Mouse (Mus musculus): ENCODE measurements around the gene Tmem190. TPM values are rescaled to one million over a fixed set of nuclear protein-coding genes. Genes with fewer than 3 reads are reported as not detected.
A peak's percentile ranks its signal among the peaks of the same experiment; 100 is the strongest.
"Not testable (repeated sequence)": the region's sequence is repeated elsewhere in the genome, so short reads cannot be mapped to it uniquely, and the experiment has no call there.

Gene Tmem190
- polyA plus RNA-seq, 2 experiments from 2014 or later = not detected

- ATAC-seq = peak; percentile 32
These were observed 5.6 kb upstream of the Tmem190 start for GRCm38 (mm10) chr7:4776861-4777830.

DNA sequence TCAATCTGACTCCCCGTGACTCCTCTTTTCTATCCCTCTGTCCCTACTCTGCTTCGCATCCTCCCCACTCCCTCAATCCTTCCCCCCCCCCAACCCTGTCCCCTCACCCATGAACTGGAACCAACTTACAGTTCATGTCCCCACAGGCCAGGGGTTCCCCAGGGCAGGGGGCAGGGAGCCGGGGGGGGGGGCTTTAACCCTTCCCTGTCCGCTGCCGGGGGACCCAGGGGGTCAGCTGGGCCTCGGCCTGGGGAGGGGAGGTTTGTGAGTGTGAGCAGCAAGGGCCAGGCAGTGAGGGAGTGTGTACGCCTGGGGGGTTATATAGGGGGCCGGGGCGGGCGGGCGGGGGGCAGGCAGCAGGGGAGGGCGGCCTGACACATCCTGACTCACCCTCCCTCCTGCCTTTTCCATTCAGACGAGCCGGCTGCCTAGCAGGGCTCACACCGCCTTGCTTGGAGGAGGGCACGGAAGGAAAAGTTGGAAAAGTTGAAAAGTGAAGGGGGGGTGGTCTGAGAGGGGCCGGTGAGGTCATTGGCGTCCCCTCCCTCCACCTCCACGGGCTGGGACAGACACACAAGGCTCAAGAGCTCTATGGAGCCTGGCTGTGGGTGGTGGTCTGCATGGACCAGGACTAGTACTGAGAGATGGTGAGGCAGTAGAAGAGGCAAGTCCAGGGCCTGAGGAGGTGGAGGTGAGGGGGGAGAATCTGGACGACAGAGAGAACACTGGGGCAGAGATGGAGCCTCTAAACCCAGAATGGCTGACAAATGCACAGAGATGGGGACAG is 4.7 kb upstream of the Tmem190 start:
- no peak for ATAC-seq

GRCm38 (mm10) chr7:4779921-4780320 is 2.8 kb upstream of the Tmem190 start:
- no peak for ATAC-seq

DNA sequence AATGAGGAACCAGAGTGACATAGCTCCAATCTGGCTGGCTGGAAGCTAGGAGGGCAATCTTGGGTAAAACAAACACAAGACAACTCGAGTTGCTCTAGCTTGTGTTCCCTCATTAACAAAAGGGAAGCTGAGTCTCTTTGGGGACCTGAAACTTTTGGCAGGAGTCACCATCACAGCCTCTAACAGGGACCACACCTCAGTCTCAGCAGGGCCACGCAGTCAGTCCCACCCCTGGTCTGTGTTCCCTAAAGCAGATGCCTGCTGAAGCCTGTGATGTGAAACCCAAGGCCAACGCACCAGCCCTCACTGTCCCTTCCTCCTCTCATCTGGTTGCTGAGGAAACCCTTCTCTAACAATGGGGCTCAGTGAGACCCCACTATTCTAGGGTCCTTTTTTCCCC is 607 bp upstream of the Tmem190 start:
- ATAC-seq = no peak

DNA sequence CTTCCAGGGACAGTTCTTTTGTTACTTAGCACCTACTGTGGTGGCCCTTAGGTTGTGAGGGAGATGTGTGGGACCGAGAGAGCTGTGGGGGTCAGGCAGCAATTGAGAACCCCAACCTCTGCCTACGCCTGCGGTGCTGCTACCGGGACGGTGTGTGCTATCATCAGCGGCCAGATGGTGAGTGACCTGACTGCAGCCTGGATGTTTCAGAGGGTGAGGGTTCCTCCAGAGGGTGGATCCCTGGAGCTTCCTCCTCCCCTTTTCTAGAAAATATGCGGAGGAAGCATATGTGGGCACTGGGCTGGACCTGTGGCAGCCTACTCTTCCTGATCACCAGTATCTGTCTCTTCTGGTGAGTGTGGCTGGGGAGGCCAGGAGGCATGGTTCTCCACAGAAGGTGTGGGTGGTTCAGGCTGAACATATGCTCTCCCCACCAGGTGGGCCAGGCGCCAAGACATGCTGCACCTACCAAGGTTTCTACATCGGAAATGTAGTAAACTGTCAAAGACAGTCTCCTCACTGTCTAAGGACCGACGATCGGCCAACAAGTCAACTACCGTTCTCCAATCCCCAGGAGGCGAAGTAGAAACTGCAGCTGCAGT is 1.0 kb downstream of the Tmem190 start:
- no peak for ATAC-seq

GRCm38 (mm10) chr7:4788499-4789435 is 6.0 kb downstream of the Tmem190 start:
- no peak for ATAC-seq

- no peak for ATAC-seq
These were observed 6.7 kb downstream of the Tmem190 start, which contains the start of gene Tmem238 for GRCm38 (mm10) chr7:4789436-4789935. Gene Tmem238, minus strand, starts transcription at chr7:4789656.

DNA sequence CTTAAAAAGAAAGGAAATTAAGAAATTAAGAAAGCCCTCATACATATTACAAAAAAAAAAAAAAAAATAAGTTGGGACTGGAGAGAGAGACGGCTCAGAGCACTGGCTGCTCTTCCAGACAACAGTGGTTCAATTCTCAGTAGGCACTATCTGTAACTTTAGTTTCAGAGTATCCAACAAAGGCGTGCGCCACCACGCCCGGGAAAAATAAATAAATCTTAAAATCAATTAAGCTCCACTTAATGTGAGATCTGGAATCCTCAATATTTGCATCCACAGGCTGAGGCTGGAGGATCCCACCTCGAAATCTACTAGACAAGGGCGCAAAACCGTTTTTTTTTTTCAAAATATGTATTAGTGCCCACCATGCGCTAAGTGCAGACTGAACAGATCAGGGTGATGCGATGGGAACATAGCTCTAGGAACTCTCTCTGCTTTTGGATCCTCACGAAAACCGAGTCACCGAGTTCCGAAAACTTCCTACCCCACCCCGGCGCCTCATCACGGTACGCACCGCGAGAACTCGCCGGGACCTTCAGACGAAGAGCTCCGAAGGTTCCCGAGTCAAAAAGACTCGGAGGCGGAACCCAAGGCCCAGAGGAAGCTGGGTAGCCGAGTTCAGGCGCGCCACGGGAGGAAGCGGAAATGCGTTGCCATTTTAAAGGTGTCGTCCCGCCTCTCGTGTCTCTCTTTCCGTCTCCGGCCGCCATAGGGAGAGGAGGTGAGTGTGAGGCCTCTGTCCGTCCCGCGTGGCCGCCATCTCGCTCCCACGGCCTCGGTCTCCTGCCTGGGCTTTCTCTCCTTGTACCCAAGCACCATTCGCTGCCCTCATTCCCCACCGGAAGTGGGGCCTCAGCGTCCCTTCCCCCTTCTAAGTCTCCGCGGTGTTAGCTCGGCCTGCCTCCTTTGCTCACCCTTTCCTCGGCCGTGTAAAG is 9.8 kb downstream of the Tmem190 start, which contains the start of gene Rpl28:
Gene Rpl28, plus strand, starts transcription at position 597 of the 935 bp plus-strand sequence.
- ATAC-seq = peak; percentile 92

- ATAC-seq = not testable (repeated sequence)
These were observed 10.5 kb downstream of the Tmem190 start for GRCm38 (mm10) chr7:4793248-4793647.

DNA sequence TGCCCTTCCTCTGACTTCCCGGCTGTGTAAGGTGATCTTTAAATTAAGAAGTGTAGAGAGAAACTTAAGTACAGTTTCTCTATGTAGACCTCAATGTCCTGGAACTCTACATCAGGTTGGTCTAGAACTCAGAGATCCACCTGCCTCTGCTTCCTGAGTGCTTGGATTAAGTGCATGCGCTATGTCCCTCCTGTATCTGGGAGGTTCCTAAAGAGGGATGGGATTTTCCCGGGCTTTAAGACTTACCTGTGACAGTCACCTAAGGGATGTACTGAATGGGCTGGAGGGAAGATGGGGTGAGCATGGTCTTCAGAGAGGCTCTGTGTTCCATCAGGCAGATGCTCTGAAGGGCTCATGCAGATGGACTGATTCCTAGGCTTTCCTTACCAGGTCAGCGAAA is 10.9 kb downstream of the Tmem190 start:
- ATAC-seq = no peak

GRCm38 (mm10) chr7:4794631-4795168 is 12.0 kb downstream of the Tmem190 start:
- no peak for ATAC-seq

DNA sequence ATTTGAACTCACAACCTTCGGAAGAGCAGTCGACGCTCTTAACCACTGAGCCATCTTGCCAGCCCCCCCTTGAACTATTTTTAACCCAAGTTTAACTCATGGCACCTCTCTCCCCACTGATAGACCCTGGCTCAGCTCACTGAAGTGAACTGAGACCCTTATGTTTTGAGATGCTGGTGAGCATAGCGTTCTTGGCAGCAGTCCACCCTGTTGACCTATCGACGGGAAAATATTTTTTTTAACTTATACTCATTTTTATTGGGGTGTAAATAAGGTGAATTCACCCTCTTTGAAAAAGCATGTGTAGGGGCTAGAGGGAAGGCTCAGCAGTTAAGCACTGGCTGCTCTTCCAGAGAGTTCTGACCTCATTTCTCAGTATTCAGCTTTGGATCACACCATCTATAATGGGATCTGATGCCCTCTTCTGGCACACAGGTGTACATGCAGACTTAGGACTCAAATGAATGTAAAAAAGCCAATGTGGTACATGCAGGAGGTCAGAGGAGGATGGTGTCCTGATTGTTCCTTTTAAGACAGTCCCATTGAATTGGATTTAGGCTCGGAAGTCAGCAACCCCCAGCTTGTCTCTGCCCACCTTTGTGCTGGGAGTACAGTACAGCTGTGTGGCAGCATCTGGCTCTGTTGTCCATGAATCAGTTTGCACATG is 13.2 kb downstream of the Tmem190 start:
- peak; percentile 17 for ATAC-seq

- no peak for ATAC-seq
These were observed 19.5 kb downstream of the Tmem190 start for GRCm38 (mm10) chr7:4802247-4802646.

GRCm38 (mm10) chr7:4806716-4807115 is 24.0 kb downstream of the Tmem190 start:
- peak; percentile 50 for ATAC-seq

GRCm38 (mm10) chr7:4811131-4811530 is 28.4 kb downstream of the Tmem190 start:
- not testable (repeated sequence) for ATAC-seq

- no peak for ATAC-seq
These were observed 29.1 kb downstream of the Tmem190 start for GRCm38 (mm10) chr7:4811842-4812302.

- ATAC-seq = peak; percentile 94
These were observed 29.8 kb downstream of the Tmem190 start, which contains the start of gene Ube2s for GRCm38 (mm10) chr7:4812303-4813104. Gene Ube2s, minus strand, starts transcription at chr7:4812590.

- no peak for ATAC-seq
These were observed 30.5 kb downstream of the Tmem190 start for GRCm38 (mm10) chr7:4813105-4813791.

Measured in activated CD4-positive, CD25-positive, alpha-beta regulatory T cell, adult 4 months (primary cell).